Mouse (Mus musculus): ENCODE results near the gene Hoxd8. TPM values are rescaled to one million over a fixed set of nuclear protein-coding genes. Genes with fewer than 3 reads are reported as not detected.

Hoxd8 gene
- not detected in 2 replicates for polyA plus RNA-seq (2021; fragmentation: Nextera tagmentation)
- long read RNA-seq, experiment 1 = 0 reads
- long read RNA-seq, experiment 2 = 0 reads

DNA sequence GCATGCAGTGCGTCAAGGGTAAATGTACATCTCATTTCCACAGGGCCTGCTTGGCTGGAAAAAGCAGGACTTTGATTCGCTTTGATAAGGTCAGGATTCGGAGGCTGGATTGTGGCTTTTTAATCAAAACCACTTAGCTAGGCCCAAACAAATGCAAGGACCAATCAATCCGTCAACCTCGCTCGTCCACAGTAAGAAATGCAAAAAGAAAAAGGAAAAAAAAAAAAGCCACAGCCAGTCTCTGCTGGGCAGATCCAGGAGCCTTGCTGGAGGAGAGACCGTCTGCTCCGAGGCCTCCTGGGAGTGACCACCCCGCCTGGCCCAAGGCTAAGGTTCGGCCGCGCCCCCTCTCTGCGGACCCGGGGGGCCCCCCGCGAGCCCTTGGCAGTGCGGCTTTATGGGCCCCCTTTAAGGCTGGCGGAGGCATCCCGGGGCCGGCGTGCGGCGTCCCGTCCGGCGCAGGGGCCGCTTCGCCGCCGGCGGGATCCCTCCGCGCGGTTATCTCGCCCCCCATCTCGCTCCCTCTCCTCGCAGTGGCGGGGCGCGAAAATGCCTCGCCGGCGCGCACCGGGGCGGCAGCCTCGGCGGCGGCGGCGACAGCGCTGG lies at the start of gene Hoxd8:
Gene Hoxd8, plus strand, starts transcription at position 223 of the 606 bp plus-strand sequence.

DNA sequence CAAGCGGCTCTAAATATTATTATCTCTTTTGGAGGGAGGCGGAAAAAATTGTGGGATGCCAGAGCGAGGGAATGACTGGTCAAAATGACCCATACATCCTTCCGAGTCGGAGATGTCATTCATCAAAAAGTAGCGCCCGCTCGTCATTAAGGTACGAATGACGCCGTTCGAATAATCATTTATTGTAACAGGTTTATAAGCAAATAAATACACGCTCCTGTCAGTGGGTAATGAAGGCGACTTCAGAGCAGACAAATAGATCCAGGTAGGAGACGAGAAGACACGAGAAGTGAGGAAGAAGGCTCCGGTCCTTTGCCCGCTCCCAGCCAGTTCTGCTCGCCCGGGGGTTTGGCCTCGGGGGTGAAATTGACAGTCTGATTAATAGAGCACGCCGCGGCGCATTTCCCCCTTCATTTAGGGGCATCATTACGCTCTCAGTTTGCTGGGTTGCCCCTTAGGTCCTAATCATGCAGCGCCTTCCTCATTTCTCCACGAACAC lies 44.9 kb upstream of the Hoxd8 start, which contains the start of gene Evx2:
Gene Evx2, minus strand, starts transcription at position 51 of the 499 bp plus-strand sequence.

DNA sequence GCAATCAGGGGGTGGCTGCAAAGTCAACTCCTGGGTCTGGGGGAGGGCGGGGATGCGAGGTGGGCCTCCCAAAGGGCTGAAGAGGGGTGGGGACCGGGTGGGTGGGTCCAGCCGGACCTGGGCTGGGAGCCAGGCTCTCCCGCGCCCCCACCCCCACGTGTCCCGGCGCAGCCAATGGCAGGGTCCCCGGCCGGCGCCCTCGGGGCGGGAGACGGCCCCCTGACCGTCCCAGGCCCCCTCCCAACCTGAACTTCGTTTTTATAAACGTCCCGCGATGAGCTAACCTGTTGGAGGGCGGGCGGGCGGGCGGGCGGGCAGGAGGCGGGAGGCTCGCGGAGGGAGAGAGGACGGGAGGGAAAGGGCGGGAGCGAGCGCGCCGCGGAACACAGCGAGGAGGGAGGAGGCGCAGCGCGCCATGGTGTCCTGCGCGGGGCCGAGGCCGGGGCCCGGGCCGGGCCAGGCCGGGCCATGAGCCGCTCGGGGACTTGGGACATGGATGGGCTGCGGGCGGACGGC lies 36.5 kb upstream of the Hoxd8 start, which contains the start of gene Hoxd13:
Gene Hoxd13, plus strand, starts transcription at position 469 of the 516 bp plus-strand sequence.

DNA sequence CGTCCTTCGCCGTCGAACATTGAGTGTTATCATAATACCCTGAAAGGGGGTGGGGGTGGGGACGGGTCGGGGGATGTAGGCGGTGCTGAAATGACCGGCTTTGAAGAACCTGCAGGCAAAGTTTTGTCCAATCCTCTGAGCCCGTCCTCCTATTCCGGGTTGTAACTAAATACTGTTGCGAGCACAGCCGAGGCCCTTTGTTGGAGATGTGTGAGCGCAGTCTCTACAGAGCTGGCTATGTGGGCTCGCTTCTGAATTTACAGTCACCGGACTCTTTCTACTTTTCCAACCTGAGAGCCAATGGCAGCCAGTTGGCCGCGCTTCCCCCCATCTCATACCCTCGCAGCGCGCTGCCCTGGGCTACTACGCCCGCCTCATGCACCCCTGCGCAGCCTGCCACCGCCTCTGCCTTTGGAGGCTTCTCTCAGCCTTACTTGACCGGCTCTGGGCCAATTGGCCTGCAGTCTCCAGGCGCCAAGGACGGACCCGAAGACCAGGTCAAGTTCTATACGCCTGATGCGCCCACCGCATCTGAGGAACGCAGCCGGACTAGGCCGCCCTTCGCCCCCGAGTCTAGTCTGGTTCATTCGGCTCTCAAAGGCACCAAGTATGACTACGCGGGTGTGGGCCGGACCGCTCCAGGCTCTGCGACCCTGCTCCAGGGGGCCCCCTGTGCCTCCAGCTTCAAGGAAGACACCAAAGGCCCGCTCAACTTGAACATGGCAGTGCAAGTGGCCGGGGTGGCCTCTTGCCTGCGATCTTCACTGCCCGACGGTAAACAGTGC lies 29.3 kb upstream of the Hoxd8 start, which contains the start of gene Hoxd12:
Gene Hoxd12, plus strand, starts transcription at position 133 of the 785 bp plus-strand sequence.

DNA sequence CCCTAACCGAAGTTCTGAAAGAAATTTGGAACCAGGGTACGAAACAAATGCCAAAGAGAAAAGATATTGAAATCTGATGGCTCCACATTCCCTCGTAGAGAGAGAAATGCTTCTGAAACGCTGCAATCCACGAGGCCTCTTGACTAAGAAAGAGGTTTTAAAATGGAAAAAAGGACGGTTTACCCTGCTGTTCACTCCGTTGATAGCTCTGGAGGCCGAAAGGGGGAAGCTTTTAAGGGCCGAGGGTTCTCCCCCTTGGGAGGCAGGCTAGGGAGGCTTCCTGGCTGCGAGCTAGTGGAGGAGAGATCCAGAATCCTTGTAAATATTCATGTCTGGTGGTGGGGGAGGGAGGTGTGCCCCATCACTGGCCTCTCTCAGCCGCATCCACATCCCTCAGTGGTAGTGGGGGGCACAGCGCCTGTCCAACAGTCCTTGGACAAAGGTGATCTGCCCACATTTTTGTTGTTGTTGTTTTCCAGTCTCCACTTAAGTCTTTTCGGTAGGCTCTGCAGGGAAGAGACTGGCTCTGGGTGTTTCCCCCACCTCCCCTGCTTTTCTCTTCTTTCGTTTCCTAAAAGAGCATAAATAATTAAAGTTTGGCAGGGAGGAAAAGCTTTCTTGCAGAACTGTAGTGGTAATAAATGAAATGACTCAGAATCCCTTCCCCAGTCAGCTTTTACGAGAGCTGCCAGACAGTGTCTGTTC lies 25.4 kb upstream of the Hoxd8 start, which contains the start of gene Hoxd11:
Gene Hoxd11, plus strand, starts transcription at position 667 of the 705 bp plus-strand sequence.

DNA sequence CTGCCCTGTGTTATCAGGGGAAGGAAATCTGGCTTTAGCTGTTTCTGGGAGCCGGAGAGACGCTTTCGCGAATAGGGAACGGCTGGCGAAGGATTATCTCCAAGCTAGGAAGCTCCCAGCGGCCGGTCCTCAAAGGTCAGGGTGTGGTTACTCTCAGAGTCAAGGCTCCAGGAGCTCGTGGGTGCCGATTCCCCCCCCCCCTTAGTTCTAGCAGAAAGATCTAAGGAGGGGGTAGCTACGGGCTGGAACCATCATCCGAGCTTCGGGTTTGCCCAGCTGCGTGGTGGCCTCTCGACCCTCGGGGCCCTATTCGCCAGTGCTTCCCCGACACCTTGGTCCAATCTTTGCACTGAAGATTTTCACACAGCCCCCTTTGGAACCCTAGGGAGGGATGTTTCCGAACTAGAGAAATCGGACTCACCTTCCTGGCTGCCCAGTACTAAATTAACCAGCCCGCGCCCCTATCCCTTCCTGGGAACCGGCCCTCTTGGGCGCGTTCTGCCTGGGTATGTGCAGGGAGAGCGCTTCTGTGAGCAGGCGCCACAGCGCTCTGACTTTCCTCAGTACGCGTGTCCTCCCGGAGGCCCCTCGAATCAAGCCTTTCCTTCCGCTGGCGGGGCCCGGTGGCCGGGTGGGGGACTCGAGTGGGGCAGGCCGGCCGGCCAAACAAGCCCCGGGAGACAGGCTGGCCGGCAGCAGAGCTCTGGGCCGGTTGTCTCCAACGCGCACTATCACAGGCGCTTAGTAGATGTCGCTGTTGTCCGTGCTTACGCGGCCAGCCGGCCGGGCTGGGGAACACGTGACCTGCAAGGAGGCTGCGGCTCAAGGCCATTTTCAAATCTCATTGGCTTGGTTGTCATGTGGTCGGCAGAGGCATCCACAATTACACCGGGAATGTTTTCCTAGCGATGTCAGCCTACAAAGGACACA lies 13.1 kb upstream of the Hoxd8 start, which contains the start of gene Hoxd10:
Gene Hoxd10, plus strand, starts transcription at position 903 of the 930 bp plus-strand sequence.

DNA sequence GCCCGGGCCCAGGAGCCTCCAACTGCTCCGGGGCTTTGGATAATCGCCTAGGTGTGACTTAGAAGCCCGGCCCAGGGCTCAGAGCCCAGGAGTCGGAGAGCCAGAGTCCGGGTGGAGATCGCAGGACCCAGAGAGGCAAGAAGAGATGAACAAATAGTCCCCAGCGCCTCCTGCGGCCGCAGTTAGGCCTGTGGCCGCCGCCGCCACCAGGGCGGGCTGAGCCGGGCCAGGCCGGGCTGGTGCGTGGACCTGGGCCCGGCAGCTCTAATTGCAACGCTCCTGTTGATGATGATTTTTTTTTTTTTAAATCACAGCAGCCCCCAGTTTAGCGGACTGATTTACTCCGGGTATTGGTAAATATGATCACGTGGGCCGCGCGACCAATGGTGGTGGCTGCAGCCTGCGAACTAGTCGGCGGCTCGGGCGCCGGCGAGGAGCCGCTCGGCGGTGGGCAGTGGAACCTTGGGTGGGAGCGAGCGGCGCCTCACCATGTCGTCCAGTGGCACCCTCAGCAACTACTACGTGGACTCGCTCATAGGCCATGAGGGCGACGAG lies 6.8 kb upstream of the Hoxd8 start, which contains the start of gene Hoxd9:
Gene Hoxd9, plus strand, starts transcription at position 161 of the 555 bp plus-strand sequence.

DNA sequence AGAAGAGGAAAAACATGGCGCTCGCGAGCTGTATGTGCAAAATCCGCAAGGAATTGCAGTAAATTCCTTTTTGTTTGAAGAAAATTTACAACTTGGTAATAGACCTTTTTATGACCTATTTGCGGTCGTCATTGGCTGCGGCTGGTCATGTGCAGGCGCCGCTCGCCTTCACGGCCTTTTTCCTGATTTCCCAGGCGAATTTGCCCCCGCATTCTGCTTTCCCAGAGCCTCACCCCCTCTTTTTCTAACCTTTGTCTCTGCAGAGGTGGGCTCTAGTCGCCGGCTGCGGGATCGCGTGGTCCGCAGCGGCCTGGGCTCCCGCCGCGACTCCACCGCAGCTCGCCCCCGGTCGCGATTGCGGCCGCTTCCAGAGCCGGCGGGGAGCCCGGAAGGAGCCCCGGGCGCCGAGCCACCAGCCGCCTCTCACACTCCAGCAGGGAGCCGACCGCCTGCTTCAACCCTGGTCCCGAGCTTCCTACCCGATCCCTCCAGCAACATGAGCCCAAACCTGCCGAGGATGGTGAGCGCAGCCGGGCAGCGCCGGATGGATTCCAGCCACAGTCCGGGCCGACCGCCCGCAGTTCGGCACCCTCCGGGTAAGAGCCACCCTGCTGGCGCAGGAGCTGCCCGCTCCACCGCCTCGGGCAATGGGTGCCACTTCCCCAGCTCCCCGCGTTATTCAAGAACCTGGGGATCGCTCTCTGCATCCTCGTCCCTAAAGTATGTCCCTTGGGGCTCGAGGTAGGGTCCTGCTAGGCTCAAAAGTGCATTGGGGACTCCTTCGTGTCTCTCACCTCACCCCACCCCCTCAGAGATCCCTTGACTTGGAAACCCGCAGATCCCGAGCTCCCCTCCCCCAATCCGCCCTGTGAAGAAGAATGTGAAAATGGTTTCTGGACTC lies 7.6 kb downstream of the Hoxd8 start, which contains the start of the genes Hoxd3 and Hoxd4:
Gene Hoxd3, plus strand, starts transcription at position 207 of the 901 bp plus-strand sequence.
Gene Hoxd4, plus strand, starts transcription at position 209 of the 901 bp plus-strand sequence.

DNA sequence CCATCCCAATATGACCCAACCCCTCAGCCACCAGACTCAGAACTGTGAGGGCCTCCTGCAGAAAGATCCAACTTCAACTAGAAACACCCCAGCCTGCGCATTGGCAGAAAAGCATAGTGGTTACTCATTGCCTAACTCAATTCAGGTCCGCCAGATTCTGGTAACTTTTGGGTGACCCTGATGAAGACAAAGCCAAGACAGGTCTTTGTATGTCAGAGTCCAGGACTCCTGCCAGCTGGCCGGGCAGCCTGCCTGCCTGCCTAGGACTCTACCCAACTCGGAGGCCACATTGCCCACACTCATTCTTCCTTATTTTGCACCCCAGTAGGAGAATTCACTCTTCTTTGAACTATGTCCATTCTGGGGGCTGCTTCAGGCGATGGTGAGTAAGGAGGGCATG lies 22.1 kb downstream of the Hoxd8 start, which contains the start of gene Gm28230:
Gene Gm28230, plus strand, starts transcription at position 178 of the 400 bp plus-strand sequence.

Small RNA genes lying within 50 kb of the gene (microRNA-seq; reads per million reads assigned to microRNA genes)
- gene Gm44463 (not detected), gene Mir10b (17.8 reads per million, percentile 39 among the genes with 10 or more reads in this experiment)

Other genes starting within 250 kb of the Hoxd8 start
- 25.7 and 30.1 TPM in 2 replicates for gene Lnpk, start 125.2 kb upstream of the Hoxd8 start, polyA plus RNA-seq (2021; fragmentation: Nextera tagmentation)
- gene Evx2, start 45.1 kb upstream of the Hoxd8 start, polyA plus RNA-seq (2021; fragmentation: Nextera tagmentation) = not detected in 2 replicates
- gene Hoxd13, start 36.3 kb upstream of the Hoxd8 start, polyA plus RNA-seq (2021; fragmentation: Nextera tagmentation) = not detected in 2 replicates
- gene Hoxd12, start 29.6 kb upstream of the Hoxd8 start, polyA plus RNA-seq (2021; fragmentation: Nextera tagmentation) = not detected in 2 replicates
- gene Hoxd11, start 25.1 kb upstream of the Hoxd8 start, polyA plus RNA-seq (2021; fragmentation: Nextera tagmentation) = not detected in 2 replicates
- gene Hoxd10, start 12.7 kb upstream of the Hoxd8 start, polyA plus RNA-seq (2021; fragmentation: Nextera tagmentation) = not detected in 2 replicates
- not detected in 2 replicates for gene Hoxd9, start 6.9 kb upstream of the Hoxd8 start, polyA plus RNA-seq (2021; fragmentation: Nextera tagmentation)
- gene Hoxd3, start 7.3 kb downstream of the Hoxd8 start, polyA plus RNA-seq (2021; fragmentation: Nextera tagmentation) = not detected in 2 replicates
- gene Hoxd4, start 7.3 kb downstream of the Hoxd8 start, polyA plus RNA-seq (2021; fragmentation: Nextera tagmentation) = not detected in 2 replicates
- not detected in 2 replicates for gene Gm28230, start 22.1 kb downstream of the Hoxd8 start, polyA plus RNA-seq (2021; fragmentation: Nextera tagmentation)
- 0.08 and 0.09 TPM in 2 replicates for gene Hoxd1, start 58.4 kb downstream of the Hoxd8 start, polyA plus RNA-seq (2021; fragmentation: Nextera tagmentation)
- 49.1 and 54.5 TPM in 2 replicates for gene Mtx2, start 121.2 kb downstream of the Hoxd8 start, polyA plus RNA-seq (2021; fragmentation: Nextera tagmentation)